Mouse (Mus musculus): Measurements from ENCODE around the gene Tprn. TPM values are rescaled to one million over a fixed set of nuclear protein-coding genes. Genes with fewer than 3 reads are reported as not detected.

Tprn gene
- polyA plus RNA-seq, 1 experiment = 91.0 TPM

DNA sequence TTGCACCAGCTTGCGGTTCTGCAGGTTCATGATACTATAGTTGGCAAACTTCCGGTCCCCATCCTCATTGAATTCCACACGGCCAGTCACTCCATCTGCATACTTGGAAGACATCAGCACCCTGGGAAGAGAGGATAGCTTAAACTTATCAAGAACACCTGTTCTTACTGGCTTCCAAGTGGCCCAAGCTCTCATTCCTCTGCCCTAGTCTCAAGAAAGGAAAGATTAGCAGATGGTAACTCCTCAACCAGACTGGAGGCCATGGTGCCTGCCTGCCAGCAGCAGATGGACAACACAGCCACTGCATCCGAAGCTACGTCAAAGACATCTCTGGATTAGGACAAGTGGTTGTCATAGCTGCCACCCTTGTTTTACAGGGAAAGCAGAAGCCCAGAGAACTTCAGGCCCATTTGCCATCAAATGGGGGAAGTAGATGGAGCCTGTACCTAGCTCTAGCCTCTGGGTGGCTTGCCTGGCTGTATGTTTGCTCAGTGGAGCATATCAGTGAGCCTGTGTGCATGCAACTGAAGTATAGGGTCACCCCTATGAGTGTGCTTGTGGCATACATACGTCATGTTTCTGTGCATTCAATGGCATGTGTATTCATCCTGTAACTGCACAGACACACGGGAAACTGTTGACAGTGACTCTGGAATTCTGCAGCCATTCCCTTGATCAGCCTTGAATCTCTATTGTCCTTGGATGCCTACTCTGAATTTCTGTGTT is 41.7 kb downstream of the Tprn start:
- Histone ChIP-seq H3K27ac (ENCODE audit: insufficient read depth, low read length) (peak overlapping the region; percentile 36), H3K27me3 (ENCODE audit: control insufficient read depth, insufficient read depth, low read length) (no peaks in the 10 kb centered on the region), H3K4me3 (replicated peaks; ENCODE audit: insufficient read depth, low read depth, low read length) (no peak overlapping the region), H3K4me1 (ENCODE audit: control insufficient read depth, insufficient read depth, low read length) (peaks cover 32% of the 10 kb centered on the region)
- 16% methylated on average over 7 of the region's 7 CpGs for WGBS
- TF ChIP-seq CTCF (IDR thresholded peaks at IDR 0.05; ENCODE audit: borderline replicate concordance, insufficient read depth, low read depth, low read length) = no peak
- TF ChIP-seq POLR2A (IDR thresholded peaks at IDR 0.05; ENCODE audit: borderline replicate concordance, insufficient read depth, low read length) = peak; percentile 18; the same call in 1 of the 2 replicates
- peak; percentile 83 to 91 for DNase-seq

DNA sequence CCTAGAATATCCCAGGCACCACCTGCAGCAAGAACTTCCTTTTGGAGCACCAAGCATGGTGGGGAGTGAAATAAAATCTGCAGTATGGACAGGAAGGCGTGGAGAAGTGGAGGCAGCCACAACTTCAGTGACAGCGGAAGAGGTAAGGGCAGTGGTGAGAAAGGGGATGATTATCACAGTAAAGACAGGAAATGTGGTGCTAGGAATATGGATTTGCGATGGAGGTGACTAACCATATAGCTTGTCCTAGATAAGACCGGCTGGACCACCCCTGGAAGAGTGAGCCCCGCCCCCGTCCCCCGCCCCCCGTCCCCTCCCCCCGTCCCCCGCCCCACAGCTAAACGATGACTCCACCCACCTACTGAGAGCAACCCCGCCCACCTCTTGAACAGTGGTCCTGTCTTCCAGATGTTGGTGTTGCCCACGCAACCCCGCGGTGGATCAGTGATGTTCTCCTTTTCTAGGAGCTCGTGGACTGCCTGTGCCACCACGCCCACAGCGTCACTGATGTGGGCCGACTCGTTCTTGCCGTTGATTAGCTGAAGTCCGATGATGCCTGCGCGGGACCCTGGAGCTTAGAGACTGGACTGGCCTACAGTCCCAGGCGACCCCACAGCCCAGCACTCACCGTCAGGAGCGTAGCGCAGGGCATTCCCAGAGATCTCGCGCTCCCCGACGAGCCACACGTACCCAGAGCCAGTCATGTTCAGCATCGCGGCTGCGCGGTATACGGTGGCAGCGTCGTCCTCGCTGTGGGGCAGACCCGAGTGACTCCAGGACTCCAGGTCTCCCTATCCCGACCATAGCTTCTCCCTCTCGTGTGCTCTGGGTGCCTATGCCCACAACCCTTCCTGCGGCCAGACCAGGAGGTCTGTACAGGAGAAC is 42.5 kb downstream of the Tprn start:
- Histone ChIP-seq H3K27ac (ENCODE audit: insufficient read depth, low read length) (peak overlapping the region; percentile 36), H3K4me3 (replicated peaks; ENCODE audit: insufficient read depth, low read depth, low read length) (no peak overlapping the region), H3K27me3 (ENCODE audit: control insufficient read depth, insufficient read depth, low read length) (no peaks in the 10 kb centered on the region), H3K4me1 (ENCODE audit: control insufficient read depth, insufficient read depth, low read length) (peaks cover 32% of the 10 kb centered on the region)
- WGBS = 13% methylated on average over 45 of the region's 45 CpGs
- TF ChIP-seq CTCF (IDR thresholded peaks at IDR 0.05; ENCODE audit: borderline replicate concordance, insufficient read depth, low read depth, low read length) (no peak), POLR2A (IDR thresholded peaks at IDR 0.05; ENCODE audit: borderline replicate concordance, insufficient read depth, low read length) (0 out of 2 replicates have a peak, but pooled peaks have one; percentile 18)
- DNase-seq = peak in 1 of 2 experiments; percentile 58

GRCm38 (mm10) chr2:25305587-25306359 is 43.4 kb downstream of the Tprn start:
- no peak overlapping the region for H3K4me3 ChIP-seq (replicated peaks; ENCODE audit: insufficient read depth, low read depth, low read length)
- TF ChIP-seq POLR2A (IDR thresholded peaks at IDR 0.05; ENCODE audit: borderline replicate concordance, insufficient read depth, low read length) (no peak), CTCF (IDR thresholded peaks at IDR 0.05; ENCODE audit: borderline replicate concordance, insufficient read depth, low read depth, low read length) (no peak)
- peak; percentile 27 to 39 for DNase-seq
- H3K27me3 ChIP-seq (ENCODE audit: control insufficient read depth, insufficient read depth, low read length) = no peaks in the 10 kb centered on the region
- peak overlapping the region; percentile 33; the same call in 1 of the 2 replicates for H3K27ac ChIP-seq (ENCODE audit: insufficient read depth, low read length)
- H3K4me1 ChIP-seq (ENCODE audit: control insufficient read depth, insufficient read depth, low read length) = peaks cover 38% of the 10 kb centered on the region
- 45% methylated on average over 14 of the region's 14 CpGs for WGBS

- 10% methylated on average over 10 of the region's 10 CpGs for WGBS
- TF ChIP-seq POLR2A (IDR thresholded peaks at IDR 0.05; ENCODE audit: borderline replicate concordance, insufficient read depth, low read length) = no peak
- no peak for TF ChIP-seq CTCF (IDR thresholded peaks at IDR 0.05; ENCODE audit: borderline replicate concordance, insufficient read depth, low read depth, low read length)
These were observed 47.8 kb downstream of the Tprn start for GRCm38 (mm10) chr2:25310180-25310579.

DNA sequence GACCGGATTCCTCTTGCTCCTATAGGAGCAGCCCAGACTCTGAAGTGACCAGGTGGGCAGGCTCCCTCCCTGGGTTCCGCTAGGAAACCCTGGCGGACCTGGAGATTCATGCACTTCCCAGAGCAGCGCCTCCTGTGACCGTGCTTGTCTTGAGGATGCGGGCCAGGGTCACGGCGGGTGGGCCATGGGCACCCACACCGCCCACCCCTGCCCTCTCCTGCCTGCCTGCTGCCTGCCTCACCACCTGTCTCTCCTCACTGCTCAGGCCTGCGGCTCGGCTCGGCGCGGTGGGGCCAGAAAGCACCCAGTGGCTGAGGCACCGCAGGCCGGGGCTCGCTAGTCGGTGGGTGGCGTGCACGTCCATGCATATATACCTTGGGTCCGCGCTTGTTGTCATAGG is 48.6 kb downstream of the Tprn start:
- peak; percentile 52 to 59 for DNase-seq
- Histone ChIP-seq H3K4me3 (replicated peaks; ENCODE audit: insufficient read depth, low read depth, low read length) (no peak overlapping the region), H3K27ac (ENCODE audit: insufficient read depth, low read length) (peak overlapping the region; percentile 66), H3K4me1 (ENCODE audit: control insufficient read depth, insufficient read depth, low read length) (peaks cover 40% of the 10 kb centered on the region), H3K27me3 (ENCODE audit: control insufficient read depth, insufficient read depth, low read length) (no peaks in the 10 kb centered on the region)
- TF ChIP-seq POLR2A (IDR thresholded peaks at IDR 0.05; ENCODE audit: borderline replicate concordance, insufficient read depth, low read length) (no peak), CTCF (IDR thresholded peaks at IDR 0.05; ENCODE audit: borderline replicate concordance, insufficient read depth, low read depth, low read length) (no peak)
- WGBS = 9% methylated on average over 22 of the region's 22 CpGs

More at GRCm38 (mm10) chr2:25310180-25310579, 47.8 kb downstream of the Tprn start:
- Histone ChIP-seq H3K4me1 (ENCODE audit: control insufficient read depth, insufficient read depth, low read length) (peaks cover 48% of the 10 kb centered on the region), H3K27me3 (ENCODE audit: control insufficient read depth, insufficient read depth, low read length) (no peaks in the 10 kb centered on the region), H3K4me3 (replicated peaks; ENCODE audit: insufficient read depth, low read depth, low read length) (no peak overlapping the region), H3K27ac (ENCODE audit: insufficient read depth, low read length) (peak overlapping the region; percentile 63)
- DNase-seq = peak; percentile 69

DNA sequence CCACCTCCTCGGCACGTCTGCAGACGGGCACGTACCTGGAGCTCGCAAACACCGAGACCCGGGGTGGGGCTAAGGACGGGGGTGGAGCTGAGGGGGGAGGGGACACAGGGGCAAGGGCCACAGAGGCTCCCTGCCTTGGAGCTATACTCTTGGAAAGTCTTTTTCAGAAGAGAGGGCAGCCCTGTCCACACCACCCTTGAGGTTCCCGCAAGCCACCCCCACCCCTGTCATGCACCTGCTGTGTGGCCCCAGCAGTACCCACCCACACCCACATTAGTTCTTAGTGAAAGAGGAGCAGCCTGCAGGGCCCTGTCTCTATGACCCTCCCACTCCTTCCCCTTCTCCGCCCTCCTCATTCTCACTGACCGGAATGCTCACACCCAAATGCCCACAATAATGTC is 49.1 kb downstream of the Tprn start:
- no peak overlapping the region for H3K27ac ChIP-seq (ENCODE audit: insufficient read depth, low read length)
- TF ChIP-seq CTCF (IDR thresholded peaks at IDR 0.05; ENCODE audit: borderline replicate concordance, insufficient read depth, low read depth, low read length) = no peak
- no peak for TF ChIP-seq POLR2A (IDR thresholded peaks at IDR 0.05; ENCODE audit: borderline replicate concordance, insufficient read depth, low read length)
- no peak for DNase-seq
- WGBS = 15% methylated on average over 11 of the region's 11 CpGs
- H3K4me3 ChIP-seq (replicated peaks; ENCODE audit: insufficient read depth, low read depth, low read length) = no peak overlapping the region
- peaks cover 43% of the 10 kb centered on the region for H3K4me1 ChIP-seq (ENCODE audit: control insufficient read depth, insufficient read depth, low read length)
- H3K27me3 ChIP-seq (ENCODE audit: control insufficient read depth, insufficient read depth, low read length) = no peaks in the 10 kb centered on the region

Data from cerebellum, adult 2 months (tissue).